Mouse (Mus musculus) limb, embryonic 13.5 days (tissue): Measurements from ENCODE around the gene Rasa3. TPM values are rescaled to one million over a fixed set of nuclear protein-coding genes. Genes with fewer than 3 reads are reported as not detected.

Source experiments
- ATAC-seq: fragments of 200-750 bp; cut with Nextera tagmentation; 2 replicates; pipeline ENCODE4 v1.8.0; 2017; ENCODE audit warnings: low read depth, moderate number of reproducible peaks, moderate TSS enrichment; ENCODE audit not compliant: low FRiP score
- H3K27ac ChIP-seq: fragments of 300-500 bp; sonication (generic); 2 replicates; pipeline ENCODE4 v1.5.1; 2015; ENCODE audit warnings: inconsistent platforms, mild to moderate bottlenecking, moderate library complexity
- H3K27me3 ChIP-seq: fragments of 300-500 bp; sonication (generic); 2 replicates; pipeline ENCODE4 v1.6.1; 2015; ENCODE audit warnings: mild to moderate bottlenecking, inconsistent platforms
- H3K36me3 ChIP-seq: fragments of 300-500 bp; sonication (generic); 2 replicates; pipeline ENCODE4 v1.6.1; 2015; ENCODE audit warnings: inconsistent platforms, mild to moderate bottlenecking, moderate library complexity
- H3K4me1 ChIP-seq: fragments of 300-500 bp; sonication (generic); 2 replicates; pipeline ENCODE4 v1.6.1; 2015; ENCODE audit warnings: inconsistent platforms
- H3K4me2 ChIP-seq: fragments of 300-500 bp; sonication (generic); replicated peaks from 2 replicates; pipeline ENCODE4 v1.6.1; 2015; ENCODE audit warnings: inconsistent platforms, mild to moderate bottlenecking, moderate library complexity
- H3K4me3 ChIP-seq: fragments of 300-500 bp; sonication (generic); 2 replicates; pipeline ENCODE4 v1.5.1; 2015; ENCODE audit warnings: moderate library complexity, mild to moderate bottlenecking, inconsistent platforms
- H3K9ac ChIP-seq: fragments of 300-500 bp; sonication (generic); 2 replicates; pipeline ENCODE4 v1.6.1; 2015; ENCODE audit warnings: mild to moderate bottlenecking, inconsistent platforms
- H3K9me3 ChIP-seq: fragments of 300-500 bp; sonication (generic); 2 replicates; pipeline ENCODE4 v1.6.1; 2016; ENCODE audit warnings: inconsistent platforms
- WGBS: fragments of 180-500 bp; shearing (Covaris S2); methylation state at CpG from one replicate; pipeline ENCODE4 v1.1.7; 2015; 5-methylcytosine and 5-hydroxymethylcytosine counted together
- polyA plus RNA-seq: library from polyadenylated mRNA; unstranded; fragments of >200 nt; fragmentation: Nextera tagmentation; extraction: Ambion mirVana; gene quantifications from 2 replicates; pipeline ENCODE4 v1.2.1, GENCODE M21; 2015

Gene Rasa3
- polyA plus RNA-seq, 1 experiment from 2014 or later, result 25.3 TPM

- WGBS, result 4% methylated on average over 6 of the region's 6 CpGs
- Histone ChIP-seq H3K9ac (peak overlapping the region; percentile 35; the same call in 1 of the 2 replicates), H3K27ac (peak overlapping the region; percentile 40), H3K27me3 (no peaks in the 10 kb centered on the region), H3K4me3 (no peak overlapping the region), H3K9me3 (no peaks in the 10 kb centered on the region), H3K4me1 (peaks cover 58% of the 10 kb centered on the region), H3K36me3 (no peaks in the 10 kb centered on the region), H3K4me2 (peak overlapping the region; percentile 11)
- no peak for ATAC-seq
These were observed 33.2 kb downstream of the Rasa3 start for GRCm38 (mm10) chr8:13644155-13644554.

- WGBS, result 57% methylated on average over 10 of the region's 10 CpGs
- H3K27me3 ChIP-seq, result no peaks in the 10 kb centered on the region
- H3K4me1 ChIP-seq, result peaks cover 46% of the 10 kb centered on the region
- H3K4me3 ChIP-seq, result no peak overlapping the region
- no peak overlapping the region for H3K9ac ChIP-seq
- no peaks in the 10 kb centered on the region for H3K9me3 ChIP-seq
- ATAC-seq, result no peak
- H3K4me2 ChIP-seq, result no peak overlapping the region
- H3K36me3 ChIP-seq, result no peaks in the 10 kb centered on the region
- no peak overlapping the region for H3K27ac ChIP-seq
These were observed 34.7 kb downstream of the Rasa3 start for GRCm38 (mm10) chr8:13642659-13643181.

DNA sequence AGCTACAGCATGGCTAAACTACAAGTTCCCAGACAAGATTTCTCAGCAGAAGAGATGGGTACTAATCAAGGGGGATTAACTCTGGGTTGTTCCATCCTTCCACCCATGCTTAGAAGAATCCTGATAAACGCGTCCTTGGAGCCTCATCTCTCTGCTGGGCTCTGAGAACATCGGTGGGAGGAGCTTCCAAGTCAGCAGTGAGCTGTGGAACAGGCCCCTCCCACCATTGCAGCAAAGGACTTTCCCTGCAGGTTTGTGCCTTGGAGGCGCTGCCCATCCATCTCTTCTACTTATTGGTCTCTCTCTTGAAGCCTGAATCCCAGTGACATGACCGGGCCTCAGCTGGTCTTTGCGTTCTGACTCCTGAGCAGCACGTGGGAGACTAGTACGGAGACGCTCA lies 36.2 kb downstream of the Rasa3 start:
- Histone ChIP-seq H3K9ac (no peak overlapping the region), H3K4me2 (no peak overlapping the region), H3K4me1 (peaks cover 46% of the 10 kb centered on the region), H3K9me3 (no peaks in the 10 kb centered on the region), H3K4me3 (no peak overlapping the region), H3K27ac (0 out of 2 replicates have a peak overlapping the region, but pooled peaks have one; percentile 52), H3K27me3 (no peaks in the 10 kb centered on the region), H3K36me3 (no peaks in the 10 kb centered on the region)
- no peak for ATAC-seq
- WGBS, result 64% methylated on average over 9 of the region's 9 CpGs

GRCm38 (mm10) chr8:13640452-13640883 lies 36.9 kb downstream of the Rasa3 start:
- H3K27ac ChIP-seq, result peak overlapping the region; percentile 52
- no peak overlapping the region for H3K9ac ChIP-seq
- H3K27me3 ChIP-seq, result no peaks in the 10 kb centered on the region
- no peaks in the 10 kb centered on the region for H3K9me3 ChIP-seq
- peak; percentile 77 for ATAC-seq
- no peak overlapping the region for H3K4me3 ChIP-seq
- 38% methylated on average over 9 of the region's 9 CpGs for WGBS
- H3K4me2 ChIP-seq, result peak overlapping the region; percentile 31
- H3K4me1 ChIP-seq, result peaks cover 44% of the 10 kb centered on the region
- H3K36me3 ChIP-seq, result no peaks in the 10 kb centered on the region

DNA sequence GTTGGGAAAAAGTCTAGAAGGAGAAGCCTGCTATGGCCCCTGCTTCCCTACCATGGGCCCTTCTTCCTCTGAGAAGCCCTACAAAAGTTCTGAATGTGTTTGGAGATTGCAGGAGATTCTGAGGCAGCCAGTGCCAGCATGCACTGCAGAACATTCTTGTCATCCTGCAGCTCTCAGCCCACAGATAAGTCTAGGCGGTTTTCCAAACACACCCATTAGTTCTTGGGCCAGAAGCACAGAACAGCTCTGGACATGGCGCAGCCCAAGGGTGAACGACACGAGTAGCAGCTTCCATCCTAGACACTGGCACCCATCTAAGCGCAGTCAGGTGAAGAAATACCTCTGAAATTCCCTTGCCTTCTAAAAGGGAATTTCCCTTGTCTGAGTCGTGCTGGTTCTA lies 44.3 kb downstream of the Rasa3 start:
- no peak overlapping the region for H3K9ac ChIP-seq
- H3K4me2 ChIP-seq, result no peak overlapping the region
- peaks cover 7% of the 10 kb centered on the region; the same call in 1 of the 2 replicates for H3K9me3 ChIP-seq
- 90% methylated on average over 6 of the region's 6 CpGs for WGBS
- H3K36me3 ChIP-seq, result no peaks in the 10 kb centered on the region; the same call in 1 of the 2 replicates
- H3K4me1 ChIP-seq, result peaks cover 13% of the 10 kb centered on the region
- no peak overlapping the region for H3K27ac ChIP-seq
- no peak overlapping the region for H3K4me3 ChIP-seq
- H3K27me3 ChIP-seq, result no peaks in the 10 kb centered on the region
- ATAC-seq, result no peak

DNA sequence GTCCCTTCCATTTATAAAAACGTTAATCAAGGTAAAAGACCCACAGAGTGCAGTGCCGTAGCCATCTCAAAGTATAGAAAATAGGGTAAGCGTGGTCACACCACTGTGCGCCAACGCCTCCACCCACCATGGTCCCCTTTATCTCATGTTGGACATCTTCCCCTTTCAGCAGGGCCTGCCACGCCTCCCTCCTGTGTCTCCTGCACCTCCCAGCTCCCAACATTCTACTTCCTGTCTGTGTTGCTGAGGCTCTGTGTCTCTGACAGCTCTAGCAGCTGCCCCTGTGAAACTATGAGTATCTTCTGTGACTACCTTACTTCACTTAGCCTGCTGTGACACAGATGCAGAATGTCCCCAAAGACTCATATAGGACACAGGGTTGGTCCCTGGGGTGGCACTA lies 45.1 kb downstream of the Rasa3 start:
- ATAC-seq, result no peak
- H3K4me3 ChIP-seq, result no peak overlapping the region
- WGBS, result 91% methylated on average over 6 of the region's 6 CpGs
- H3K27me3 ChIP-seq, result no peaks in the 10 kb centered on the region
- H3K4me1 ChIP-seq, result peaks cover 13% of the 10 kb centered on the region
- peaks cover 7% of the 10 kb centered on the region; the same call in 1 of the 2 replicates for H3K9me3 ChIP-seq
- no peak overlapping the region for H3K9ac ChIP-seq
- H3K27ac ChIP-seq, result no peak overlapping the region
- no peak overlapping the region for H3K4me2 ChIP-seq
- peaks cover 4% of the 10 kb centered on the region; the same call in 1 of the 2 replicates for H3K36me3 ChIP-seq

- H3K4me2 ChIP-seq, result no peak overlapping the region
- peaks cover 14% of the 10 kb centered on the region for H3K36me3 ChIP-seq
- no peak for ATAC-seq
- H3K27me3 ChIP-seq, result no peaks in the 10 kb centered on the region
- WGBS, result 75% methylated on average over 4 of the region's 4 CpGs
- no peak overlapping the region for H3K4me3 ChIP-seq
- H3K9ac ChIP-seq, result no peak overlapping the region
- no peak overlapping the region for H3K27ac ChIP-seq
- peaks cover 20% of the 10 kb centered on the region for H3K4me1 ChIP-seq
- peaks cover 7% of the 10 kb centered on the region; the same call in 1 of the 2 replicates for H3K9me3 ChIP-seq
These were observed 46.6 kb downstream of the Rasa3 start for GRCm38 (mm10) chr8:13630754-13631153.

GRCm38 (mm10) chr8:13630171-13630570 lies 47.2 kb downstream of the Rasa3 start:
- H3K27ac ChIP-seq, result no peak overlapping the region
- WGBS, result 78% methylated on average over 5 of the region's 5 CpGs
- no peak overlapping the region for H3K9ac ChIP-seq
- no peak overlapping the region for H3K4me2 ChIP-seq
- H3K36me3 ChIP-seq, result peaks cover 14% of the 10 kb centered on the region
- H3K4me1 ChIP-seq, result peaks cover 26% of the 10 kb centered on the region
- H3K27me3 ChIP-seq, result no peaks in the 10 kb centered on the region
- H3K4me3 ChIP-seq, result no peak overlapping the region
- H3K9me3 ChIP-seq, result peaks cover 7% of the 10 kb centered on the region; the same call in 1 of the 2 replicates
- ATAC-seq, result no peak

- H3K4me3 ChIP-seq, result no peak overlapping the region
- peaks cover 33% of the 10 kb centered on the region for H3K4me1 ChIP-seq
- H3K9ac ChIP-seq, result no peak overlapping the region
- H3K27ac ChIP-seq, result no peak overlapping the region
- WGBS, result 82% methylated on average over 10 of the region's 10 CpGs
- no peak overlapping the region for H3K4me2 ChIP-seq
- peaks cover 14% of the 10 kb centered on the region for H3K36me3 ChIP-seq
- peaks cover 7% of the 10 kb centered on the region; the same call in 1 of the 2 replicates for H3K9me3 ChIP-seq
- H3K27me3 ChIP-seq, result no peaks in the 10 kb centered on the region
- ATAC-seq, result no peak
These were observed 47.9 kb downstream of the Rasa3 start for GRCm38 (mm10) chr8:13629351-13630090.

DNA sequence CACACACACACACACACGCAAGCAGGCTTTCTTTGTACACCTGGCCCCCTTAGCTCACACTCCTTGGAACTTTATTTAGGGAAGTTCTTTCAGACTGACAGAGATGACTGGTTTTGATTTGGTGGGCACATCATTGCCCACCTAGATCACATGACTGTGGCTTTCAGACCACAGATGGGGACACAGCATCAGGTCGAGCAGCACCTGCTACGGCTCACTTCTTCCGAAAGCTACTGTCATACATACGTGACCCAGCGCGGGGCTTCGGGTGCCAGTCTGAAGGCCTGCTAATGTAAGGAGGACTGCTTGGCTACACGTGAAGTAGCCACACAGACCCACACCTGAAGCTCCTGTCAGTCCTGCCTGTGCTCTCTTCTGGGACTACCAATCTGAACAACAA lies 49.3 kb downstream of the Rasa3 start:
- Histone ChIP-seq H3K4me3 (no peak overlapping the region), H3K27me3 (no peaks in the 10 kb centered on the region), H3K36me3 (peaks cover 14% of the 10 kb centered on the region), H3K27ac (no peak overlapping the region), H3K9me3 (no peaks in the 10 kb centered on the region), H3K4me2 (no peak overlapping the region), H3K4me1 (peaks cover 47% of the 10 kb centered on the region), H3K9ac (no peak overlapping the region)
- WGBS, result 92% methylated on average over 9 of the region's 9 CpGs
- no peak for ATAC-seq

GRCm38 (mm10) chr8:13627591-13627990 lies 49.8 kb downstream of the Rasa3 start:
- 90% methylated on average over 5 of the region's 5 CpGs for WGBS
- H3K27me3 ChIP-seq, result no peaks in the 10 kb centered on the region
- no peak overlapping the region for H3K27ac ChIP-seq
- peaks cover 52% of the 10 kb centered on the region for H3K4me1 ChIP-seq
- no peak overlapping the region for H3K4me3 ChIP-seq
- no peaks in the 10 kb centered on the region for H3K9me3 ChIP-seq
- no peak for ATAC-seq
- H3K4me2 ChIP-seq, result no peak overlapping the region
- no peak overlapping the region for H3K9ac ChIP-seq
- H3K36me3 ChIP-seq, result peaks cover 14% of the 10 kb centered on the region

- no peak for ATAC-seq
These were observed 51.3 kb downstream of the Rasa3 start for GRCm38 (mm10) chr8:13626114-13626513.

More at GRCm38 (mm10) chr8:13626114-13626513, 51.3 kb downstream of the Rasa3 start:
- Histone ChIP-seq H3K4me1 (peaks cover 59% of the 10 kb centered on the region), H3K27me3 (no peaks in the 10 kb centered on the region), H3K27ac (no peak overlapping the region), H3K4me3 (no peak overlapping the region), H3K36me3 (peaks cover 14% of the 10 kb centered on the region), H3K9ac (no peak overlapping the region), H3K9me3 (no peaks in the 10 kb centered on the region), H3K4me2 (no peak overlapping the region)
- WGBS, result 79% methylated on average over 10 of the region's 10 CpGs
